Mouse (Mus musculus) embryonic fibroblast, embryonic 13.5 days (primary cell): Measurements from ENCODE around the gene Phactr1.

ENCODE experiments used
- CTCF ChIP-seq: IDR thresholded peaks from 2 replicates; pipeline ENCODE4 v1.5.1; 2011; ENCODE audit warnings: mild to moderate bottlenecking, control low read depth, low read length, moderate library complexity, borderline replicate concordance; ENCODE audit not compliant: insufficient read depth
- POLR2A ChIP-seq: IDR thresholded peaks from 2 replicates; pipeline ENCODE4 v1.6.1; 2011; ENCODE audit warnings: low read depth, mild to moderate bottlenecking, control low read depth, low read length, moderate library complexity

DNA sequence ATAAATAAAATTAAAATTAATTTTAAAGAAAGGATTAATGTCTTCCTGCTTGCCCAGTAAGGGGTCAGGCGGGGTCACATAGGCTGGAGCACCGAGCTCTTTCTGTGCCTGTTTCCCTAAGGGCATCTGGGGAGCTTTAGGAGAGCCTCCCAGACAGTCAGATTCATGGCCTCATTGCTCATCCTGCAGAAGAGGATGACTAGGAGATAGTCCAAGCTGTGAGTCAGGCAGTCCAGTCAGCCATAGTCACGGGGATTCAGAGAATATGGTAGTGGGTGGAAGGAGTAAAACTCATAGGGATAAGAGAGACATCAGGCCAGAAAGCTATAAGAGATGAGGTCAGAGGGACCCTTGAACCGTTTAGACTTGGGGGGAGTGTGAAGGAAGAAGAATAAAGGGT lies 362.3 kb downstream of the Phactr1 start:
- TF ChIP-seq CTCF (no peak), POLR2A (no peak)
